Mouse (Mus musculus) liver, postnatal 0 days (tissue): ENCODE data around the gene Nxnl1. TPM values are rescaled to one million over a fixed set of nuclear protein-coding genes. Genes with fewer than 3 reads are reported as not detected.

ENCODE experiments used
- ATAC-seq: fragments of 200-750 bp; cut with Nextera tagmentation; 2 replicates; pipeline ENCODE4 v1.8.0; 2017; ENCODE audit warnings: mild to moderate bottlenecking, moderate library complexity
- DNase-seq: peaks from one replicate; pipeline ENCODE4 v3.0.0-alpha.2; 2016
- H3K27ac ChIP-seq: fragments of 300-500 bp; sonication (generic); 2 replicates; pipeline ENCODE4 v1.5.1; 2014; ENCODE audit warnings: antibody characterized with exemption, moderate library complexity, mild to moderate bottlenecking, low read depth
- H3K27me3 ChIP-seq: fragments of 300-500 bp; sonication (generic); 2 replicates; pipeline ENCODE4 v1.6.1; 2014; ENCODE audit warnings: low read length, control low read depth, mixed read lengths; ENCODE audit not compliant: insufficient read depth
- H3K36me3 ChIP-seq: fragments of 300-500 bp; sonication (generic); replicated peaks from 2 replicates; pipeline ENCODE4 v1.6.1; 2014; ENCODE audit warnings: mild to moderate bottlenecking, control low read depth, low read length, moderate library complexity, mixed read lengths; ENCODE audit not compliant: insufficient read depth
- H3K4me1 ChIP-seq: fragments of 300-500 bp; sonication (generic); 2 replicates; pipeline ENCODE4 v1.6.1; 2014; ENCODE audit warnings: antibody characterized with exemption, mild to moderate bottlenecking, control low read depth; ENCODE audit not compliant: insufficient read depth
- H3K4me2 ChIP-seq: fragments of 300-500 bp; sonication (generic); 2 replicates; pipeline ENCODE4 v1.6.1; 2014; ENCODE audit warnings: low read depth, mild to moderate bottlenecking, low read length, moderate library complexity, mixed read lengths
- H3K4me3 ChIP-seq: fragments of 300-500 bp; sonication (generic); 2 replicates; pipeline ENCODE4 v1.5.1; 2014; ENCODE audit warnings: low read depth, low read length
- H3K9ac ChIP-seq: fragments of 300-500 bp; sonication (generic); replicated peaks from 2 replicates; pipeline ENCODE4 v1.6.1; 2014; ENCODE audit warnings: mild to moderate bottlenecking, moderate library complexity
- H3K9me3 ChIP-seq: fragments of 300-500 bp; sonication (generic); 2 replicates; pipeline ENCODE4 v1.6.1; 2016; ENCODE audit warnings: mild to moderate bottlenecking, control low read depth, low read length, mixed read lengths
- CTCF ChIP-seq: sonication (generic); IDR thresholded peaks from 2 replicates; pipeline ENCODE4 v1.5.1; 2016; ENCODE audit warnings: antibody characterized with exemption, low read depth
- EP300 ChIP-seq: IDR thresholded peaks from 2 replicates; pipeline ENCODE4 v1.6.1; 2016; ENCODE audit warnings: antibody characterized with exemption, low read depth, mild to moderate bottlenecking
- WGBS: fragments of 180-500 bp; shearing (Covaris S2); extraction: QIAGEN DNeasy Blood & Tissue Kit; methylation state at CpG from one replicate; pipeline ENCODE4 v1.1.7; 2014; ENCODE audit not compliant: insufficient replicate concordance; 5-methylcytosine and 5-hydroxymethylcytosine counted together
- polyA plus RNA-seq: library from polyadenylated mRNA; unstranded; fragments of >200 nt; fragmentation: Nextera tagmentation; extraction: Ambion mirVana; gene quantifications from 2 replicates; pipeline ENCODE4 v1.2.1, GENCODE M21; 2015

The Nxnl1 gene
- polyA plus RNA-seq, 1 experiment from 2014 or later = 0.08 TPM

DNA sequence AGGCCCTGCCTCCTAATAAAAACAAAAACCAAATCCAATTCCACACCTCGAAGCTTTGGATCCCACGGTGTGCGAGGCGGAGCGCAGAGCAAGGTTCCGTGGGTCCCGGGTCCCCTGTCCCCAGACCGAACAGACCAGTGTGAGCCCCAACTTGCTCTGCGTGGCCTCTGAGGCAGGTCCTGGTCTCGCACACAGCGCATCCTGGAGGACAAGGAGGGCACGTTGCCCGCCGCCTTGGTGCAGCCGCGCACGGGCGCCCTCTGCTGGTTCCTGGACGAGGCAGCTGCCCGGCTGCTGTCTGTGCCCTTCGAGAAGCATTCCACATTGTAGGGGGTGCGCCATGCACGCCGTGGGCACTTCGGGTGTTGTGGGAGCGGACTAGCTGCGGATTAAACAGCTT, 29.5 kb upstream of the Nxnl1 start:
- TF ChIP-seq EP300 (no peak), CTCF (peak; percentile 100)
- peak overlapping the region; percentile 15; the same call in 1 of the 2 replicates for H3K4me2 ChIP-seq
- peaks cover 31% of the 10 kb centered on the region for H3K4me1 ChIP-seq
- no peaks in the 10 kb centered on the region for H3K27me3 ChIP-seq
- 0 out of 2 replicates have a peak overlapping the region, but pooled peaks have one; percentile 13 for H3K9ac ChIP-seq
- ATAC-seq (peak; percentile 20; the same call in 1 of the 2 replicates), DNase-seq (peak; percentile 92)
- no peak overlapping the region for H3K4me3 ChIP-seq
- no peaks in the 10 kb centered on the region for H3K9me3 ChIP-seq
- 13% methylated on average over 27 of the region's 27 CpGs for WGBS
- H3K27ac ChIP-seq = peak overlapping the region; percentile 53
- peaks cover 11% of the 10 kb centered on the region; the same call in 1 of the 2 replicates for H3K36me3 ChIP-seq

GRCm38 (mm10) chr8:71594324-71594722, 27.9 kb upstream of the Nxnl1 start:
- no peaks in the 10 kb centered on the region for H3K9me3 ChIP-seq
- H3K27ac ChIP-seq = no peak overlapping the region
- peaks cover 6% of the 10 kb centered on the region; the same call in 1 of the 2 replicates for H3K36me3 ChIP-seq
- DNase-seq (no peak), ATAC-seq (no peak)
- H3K4me2 ChIP-seq = peak overlapping the region; percentile 86
- 0 out of 2 replicates have a peak overlapping the region, but pooled peaks have one; percentile 8 for H3K9ac ChIP-seq
- 87% methylated on average over 4 of the region's 4 CpGs for WGBS
- H3K27me3 ChIP-seq = no peaks in the 10 kb centered on the region
- peaks cover 40% of the 10 kb centered on the region for H3K4me1 ChIP-seq
- H3K4me3 ChIP-seq = no peak overlapping the region
- TF ChIP-seq CTCF (no peak), EP300 (no peak)

GRCm38 (mm10) chr8:71593556-71594323, 27.3 kb upstream of the Nxnl1 start:
- Histone ChIP-seq H3K27ac (peak overlapping the region; percentile 98; the same call in 1 of the 2 replicates), H3K36me3 (peaks cover 6% of the 10 kb centered on the region; the same call in 1 of the 2 replicates), H3K9ac (peak overlapping the region; percentile 79; the same call in 1 of the 2 replicates), H3K4me3 (peak overlapping the region; percentile 78), H3K9me3 (no peaks in the 10 kb centered on the region), H3K4me2 (peak overlapping the region; percentile 86), H3K4me1 (peaks cover 40% of the 10 kb centered on the region), H3K27me3 (no peaks in the 10 kb centered on the region)
- DNase-seq (no peak), ATAC-seq (no peak)
- 81% methylated on average over 8 of the region's 8 CpGs for WGBS
- TF ChIP-seq CTCF (no peak), EP300 (no peak)

DNA sequence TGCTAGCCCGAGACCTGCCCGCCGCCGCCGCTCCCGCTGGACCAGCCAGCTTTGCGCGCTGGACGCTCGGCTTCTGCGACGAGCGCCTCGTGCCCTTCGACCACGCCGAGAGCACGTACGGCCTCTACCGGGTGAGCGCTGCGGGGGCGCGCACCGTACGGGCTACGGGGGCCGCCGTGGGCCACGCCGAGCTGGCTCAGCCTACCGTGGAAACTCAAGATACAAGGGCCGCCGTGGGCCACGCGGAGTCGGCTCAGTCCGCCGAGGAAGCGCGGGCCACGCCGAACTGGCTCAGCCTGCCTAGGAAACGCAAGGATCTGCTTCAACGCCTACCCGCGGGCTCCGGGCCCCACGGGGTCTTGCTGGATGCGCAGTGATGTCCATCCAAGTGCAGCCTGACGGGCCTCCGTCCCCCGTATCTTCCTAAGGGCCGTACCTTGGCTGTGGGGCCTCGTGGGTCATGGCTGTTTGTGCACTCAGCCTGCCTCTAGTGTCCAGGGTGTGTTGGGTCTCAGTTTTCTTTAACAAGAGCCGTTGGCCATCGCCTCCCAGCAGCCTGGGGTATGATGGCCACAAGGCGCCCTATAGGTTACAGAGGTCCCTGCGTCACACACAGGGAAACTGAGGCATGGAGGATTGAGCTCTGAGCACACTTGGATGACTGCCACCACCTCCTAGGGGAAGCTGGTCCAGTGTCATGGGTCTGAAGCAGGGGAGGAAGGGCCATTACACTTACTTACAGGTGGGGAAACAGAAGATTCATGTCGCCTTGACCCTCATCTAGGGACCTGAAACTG, 26.2 kb upstream of the Nxnl1 start:
- H3K27me3 ChIP-seq = no peaks in the 10 kb centered on the region
- peaks cover 6% of the 10 kb centered on the region; the same call in 1 of the 2 replicates for H3K36me3 ChIP-seq
- no peak for TF ChIP-seq EP300
- 0 out of 2 replicates have a peak, but pooled peaks have one; percentile 1 for TF ChIP-seq CTCF
- H3K4me2 ChIP-seq = peak overlapping the region; percentile 86
- peak overlapping the region; percentile 98 for H3K27ac ChIP-seq
- peak overlapping the region; percentile 78 for H3K4me3 ChIP-seq
- WGBS = 2% methylated on average over 57 of the region's 60 CpGs
- DNase-seq (no peak), ATAC-seq (peak; percentile 63)
- H3K9ac ChIP-seq = peak overlapping the region; percentile 79
- H3K9me3 ChIP-seq = no peaks in the 10 kb centered on the region
- peaks cover 40% of the 10 kb centered on the region for H3K4me1 ChIP-seq

DNA sequence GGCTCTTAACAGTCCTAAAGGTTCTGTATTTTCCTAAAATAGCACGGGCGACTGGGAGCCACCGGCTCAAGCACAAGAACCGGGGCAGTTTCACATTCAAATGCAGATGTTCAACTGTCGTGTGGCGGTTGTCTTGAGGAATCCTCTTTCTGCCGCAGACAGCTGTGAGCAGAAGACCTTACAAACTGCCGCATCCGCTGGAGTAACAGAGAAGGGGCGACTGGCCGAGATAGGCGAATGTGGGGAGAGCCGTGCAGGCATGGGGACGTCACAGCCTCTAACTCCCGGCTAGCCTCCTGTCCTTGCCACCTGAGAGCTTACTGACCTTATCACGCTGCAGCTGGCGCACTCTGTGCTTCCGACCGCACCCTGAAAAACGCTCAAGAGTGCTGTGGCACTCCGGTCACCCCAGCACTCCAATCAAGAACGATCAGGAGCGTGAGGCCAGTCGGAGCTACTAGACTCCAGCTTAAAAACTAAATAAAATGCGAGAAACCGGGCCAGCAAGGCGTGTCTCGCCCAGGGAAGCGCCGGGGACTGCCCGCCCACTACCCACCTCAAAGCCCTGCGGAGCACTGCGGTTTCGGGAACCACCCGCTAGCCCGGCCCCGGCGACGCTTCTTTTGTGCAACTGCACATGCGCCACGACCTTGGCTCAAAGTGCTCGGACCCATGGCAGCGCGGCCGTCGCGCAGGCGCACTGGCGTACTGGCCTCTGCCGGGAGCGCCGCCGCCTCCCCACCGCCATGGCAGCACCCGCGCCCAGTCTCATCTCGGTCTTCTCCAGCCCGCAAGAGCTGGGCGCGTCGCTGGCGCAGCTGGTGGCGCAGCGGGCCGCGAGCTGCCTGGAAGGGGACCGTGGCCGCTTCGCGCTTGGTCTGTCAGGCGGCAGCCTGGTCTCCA, 25.3 kb upstream of the Nxnl1 start, which contains the start of gene Pgls:
TSS of gene Pgls (plus strand) at position 706 of the 903 bp plus-strand sequence.
- peak within 1 kb of the TSS; percentile 86 for H3K4me2 ChIP-seq
- H3K4me1 ChIP-seq = peaks cover 40% of the 10 kb centered on the region
- no peaks in the 10 kb centered on the region for H3K9me3 ChIP-seq
- H3K27me3 ChIP-seq = no peaks in the 10 kb centered on the region
- H3K27ac ChIP-seq = peak within 1 kb of the TSS; percentile 98
- H3K36me3 ChIP-seq = peaks cover 6% of the 10 kb centered on the region; the same call in 1 of the 2 replicates
- peak; percentile 22; the same call in 1 of the 2 replicates for TF ChIP-seq EP300
- TF ChIP-seq CTCF = no peak
- peak within 1 kb of the TSS; percentile 78 for H3K4me3 ChIP-seq
- ATAC-seq (peak; percentile 84), DNase-seq (peak; percentile 94)
- peak within 1 kb of the TSS; percentile 79 for H3K9ac ChIP-seq
- 0% methylated on average over 68 of the region's 71 CpGs for WGBS
